Mouse (Mus musculus) layer of hippocampus, postnatal 14 days (tissue): Measurements from ENCODE around the gene Erv3. TPM values are rescaled to one million over a fixed set of nuclear protein-coding genes. Genes with fewer than 3 reads are reported as not detected.

ENCODE experiments used
- DNase-seq, 2 experiments: peaks; one replicate each; pipeline ENCODE4 v3.0.0; 2021 to 2022; ENCODE audit warnings: low spot score in 2 of 2, mixed read lengths in 1 of 2
- long read RNA-seq, 2 experiments: library from polyadenylated mRNA; stranded (forward); transcript quantifications; one replicate each; pipeline ENCODE4 v2.0.0; 2021
- total RNA-seq, 2 experiments: library from RNA; stranded (reverse); gene quantifications; 2 replicates each; pipeline ENCODE4 v1.2.3; 2021

Erv3 gene
- under 1 TPM in 1 of 2 experiments, not detected in 1; 0.14 TPM for total RNA-seq
- long read RNA-seq, experiment 1: 0 reads
- long read RNA-seq, experiment 2, partial matches to known transcripts: 0 of 1 reads
- long read RNA-seq, experiment 2, other reads (novel, unspliced or antisense): 0 of 1 reads

DNA sequence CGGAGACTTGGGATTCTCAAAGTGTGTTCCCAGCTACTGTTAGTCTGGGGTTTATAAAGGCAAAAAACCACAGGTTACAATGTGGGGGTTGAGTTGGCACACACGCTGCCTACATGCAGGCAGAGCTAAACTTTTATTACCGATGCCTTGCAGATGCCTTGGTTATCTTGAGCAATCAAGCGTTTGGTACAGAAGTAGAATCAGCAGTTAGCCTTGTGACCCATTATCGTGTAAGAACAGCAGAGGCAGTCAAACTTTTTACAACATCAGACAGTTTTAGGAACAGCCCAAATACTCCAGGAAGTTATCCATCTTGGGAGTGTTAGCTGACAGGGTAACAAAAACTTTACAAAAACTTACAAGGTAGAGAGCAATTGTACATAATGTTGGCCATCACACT is at the start of gene Erv3:
Erv3 (minus strand) TSS at position 27 of the 400 bp plus-strand sequence.
- no peak for DNase-seq

DNA sequence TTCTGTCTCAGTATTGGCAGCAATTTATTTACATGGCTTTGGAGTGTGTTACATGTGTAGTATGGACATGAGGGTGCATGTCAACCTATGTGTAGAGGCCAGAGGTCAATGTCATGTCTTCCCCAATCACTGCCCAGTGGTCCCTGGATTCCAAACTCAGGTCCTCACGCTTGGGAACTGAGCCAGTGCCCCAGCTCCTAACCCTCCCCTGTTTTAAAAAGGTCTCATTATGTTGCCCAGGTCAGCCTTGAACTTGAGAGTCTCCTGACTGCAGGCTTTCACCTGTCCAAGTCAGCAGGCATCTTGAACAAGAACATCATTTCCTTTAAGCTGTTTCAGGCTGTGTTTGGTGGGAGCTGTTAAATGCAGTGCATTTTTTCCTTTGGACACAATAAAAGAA is 49.4 kb upstream of the Erv3 start:
- DNase-seq: no peak

DNA sequence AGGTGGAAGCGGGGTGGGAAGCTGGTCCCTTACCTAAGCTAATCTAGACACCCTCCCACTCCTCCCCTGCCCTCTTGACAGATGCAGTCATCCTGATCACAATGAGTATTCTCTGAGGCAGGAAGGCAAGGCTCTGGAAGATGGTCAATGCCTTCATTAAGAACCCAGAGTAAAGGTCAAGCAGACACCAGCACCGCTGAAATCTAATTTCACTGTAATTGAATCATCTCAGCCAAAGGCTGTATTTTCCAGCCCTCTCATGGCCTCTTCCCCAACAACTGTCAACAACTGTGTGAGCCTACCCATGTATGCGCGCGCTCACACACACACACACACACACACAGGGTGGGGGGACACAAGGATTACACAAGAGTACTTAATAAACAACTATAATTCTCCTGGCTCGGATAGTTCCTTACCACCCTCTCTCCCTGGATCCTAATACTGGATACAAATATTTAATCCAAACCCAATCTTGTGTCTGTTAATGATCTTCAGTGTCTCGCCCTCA is 48.9 kb upstream of the Erv3 start:
- no peak for DNase-seq

DNA sequence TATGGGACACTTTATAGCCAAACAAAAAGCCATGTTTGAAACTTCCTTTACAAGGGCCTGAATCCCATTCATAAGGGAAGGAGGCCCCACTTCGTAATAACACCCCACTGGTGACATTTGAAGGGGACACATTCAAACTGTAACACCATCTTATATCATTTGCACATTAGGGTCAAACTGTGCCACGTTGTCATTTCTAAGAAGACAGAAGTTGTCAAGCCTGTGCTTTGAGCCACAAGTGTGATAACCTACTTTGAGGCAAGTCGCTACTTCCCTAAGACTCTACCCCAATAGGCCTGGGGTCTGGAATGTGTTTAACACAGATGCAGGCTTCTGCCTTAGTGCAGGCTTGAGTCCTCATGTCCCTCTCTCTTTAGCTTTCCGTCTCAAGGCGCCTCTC is 47.8 kb upstream of the Erv3 start:
- DNase-seq: no peak

DNA sequence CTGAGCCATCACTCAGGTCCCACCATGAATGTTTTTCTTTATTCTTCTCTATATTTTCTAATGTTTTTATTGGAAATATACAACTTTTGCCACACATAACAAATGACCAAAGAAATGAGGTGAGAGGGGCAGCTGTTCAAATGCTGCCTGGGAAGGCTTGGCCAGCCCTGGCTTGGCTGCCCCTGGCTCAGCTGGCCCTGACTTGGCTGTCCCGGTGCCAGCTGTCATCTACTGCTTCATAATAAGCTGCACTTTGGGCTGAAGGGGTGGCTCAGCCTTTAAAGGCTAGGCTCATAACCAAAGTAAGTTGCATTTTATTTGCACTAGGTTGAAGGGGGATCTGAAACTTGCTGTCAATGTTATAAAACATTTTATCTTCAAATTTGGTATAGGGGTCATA is 47.3 kb upstream of the Erv3 start:
- DNase-seq: no peak

DNA sequence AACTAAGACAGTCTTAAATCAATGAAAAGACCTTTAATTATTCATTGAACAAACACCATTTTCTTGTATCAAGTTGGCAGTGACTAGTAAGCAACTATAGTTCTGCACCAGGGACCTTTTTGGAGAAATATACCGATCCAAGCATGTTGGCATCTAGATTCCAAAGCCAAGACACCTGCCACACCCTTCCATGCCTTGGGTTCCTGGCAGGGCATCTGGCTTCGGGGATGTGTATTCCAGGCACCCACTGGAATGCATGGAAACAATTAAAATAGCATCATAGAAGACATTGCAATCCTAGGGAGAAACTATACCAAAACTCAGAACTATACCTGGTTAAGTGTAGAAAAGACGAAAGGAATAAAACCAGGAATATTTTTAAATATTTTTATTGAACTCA is 46.7 kb upstream of the Erv3 start:
- no peak for DNase-seq

DNA sequence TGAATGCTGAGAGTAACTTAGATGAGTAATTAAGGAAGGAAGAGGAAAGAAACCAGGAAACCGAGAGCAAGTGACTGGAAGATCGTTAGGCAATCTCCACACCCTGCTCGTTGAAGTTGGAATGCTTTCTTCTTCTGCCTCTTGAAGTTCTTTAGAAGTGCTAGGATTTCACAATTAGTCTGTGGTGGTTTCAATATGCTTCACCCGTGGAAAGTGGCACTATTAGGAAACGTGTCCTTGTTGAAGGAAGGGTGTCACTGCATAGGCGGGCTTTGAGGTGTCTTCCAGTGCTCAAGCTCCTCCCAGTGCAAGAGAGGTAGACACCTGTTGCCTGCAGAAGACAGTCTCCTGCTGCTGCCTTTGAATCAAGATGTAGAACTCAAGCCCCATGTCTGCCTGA is 46.2 kb upstream of the Erv3 start:
- no peak for DNase-seq

DNA sequence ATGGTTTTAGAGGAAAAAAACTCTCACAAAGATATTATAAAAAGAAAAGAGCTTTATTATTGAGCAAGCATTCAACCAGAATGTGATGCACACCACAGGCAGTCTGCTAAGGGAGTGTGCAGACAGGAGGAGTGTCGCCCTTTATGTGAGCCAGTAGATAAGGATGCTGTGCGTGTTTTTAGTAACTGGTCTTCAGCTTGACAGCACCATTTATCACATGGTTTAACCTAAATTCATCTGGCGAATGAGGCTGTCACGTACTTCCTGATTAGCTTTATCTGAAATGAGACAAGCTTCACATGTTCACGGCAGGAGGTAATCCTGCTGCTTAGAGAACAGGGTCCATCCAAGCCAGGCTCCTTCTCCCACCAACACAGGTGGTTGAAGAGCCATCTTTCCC is 45.5 kb upstream of the Erv3 start:
- no peak for DNase-seq

DNA sequence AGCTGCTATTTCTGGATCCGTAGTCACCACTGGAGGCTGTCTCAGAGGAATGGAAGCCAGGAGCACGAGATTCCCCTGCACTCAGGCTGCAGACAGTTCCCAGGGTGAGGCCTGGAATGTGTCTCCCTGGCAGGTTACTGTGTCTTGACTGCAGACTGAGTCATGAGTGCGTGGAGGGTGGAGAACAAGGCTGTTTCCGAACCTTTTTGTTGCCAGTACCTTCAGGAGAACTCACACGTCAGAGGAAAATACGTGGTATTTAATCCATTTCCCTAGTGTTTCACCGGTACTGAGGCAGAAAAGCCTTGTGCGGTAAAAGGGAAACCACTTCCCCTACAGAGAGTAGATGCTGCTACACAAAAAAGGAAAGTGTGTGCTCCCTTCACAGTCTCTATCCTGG is 43.3 kb upstream of the Erv3 start:
- DNase-seq: no peak

DNA sequence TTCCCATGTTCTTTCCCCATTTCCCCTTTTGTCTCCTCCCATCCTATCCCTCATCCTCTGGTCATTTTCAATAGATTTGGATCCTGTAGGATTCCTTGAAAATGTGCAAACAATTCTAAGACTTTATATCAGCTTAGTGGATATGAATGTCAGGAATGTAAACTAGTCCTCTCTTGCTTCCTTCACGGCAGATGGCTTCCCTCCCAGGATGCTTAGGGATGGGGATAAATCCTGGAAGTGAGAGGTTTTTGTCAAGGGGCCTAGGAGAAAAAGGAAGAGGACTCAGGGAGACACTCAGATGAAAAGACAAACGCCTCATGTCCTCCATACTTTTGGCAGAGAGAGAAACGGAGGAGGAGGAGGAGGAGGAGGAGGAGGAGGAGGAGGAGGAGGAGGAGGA is 42.9 kb upstream of the Erv3 start:
- DNase-seq: no peak

DNA sequence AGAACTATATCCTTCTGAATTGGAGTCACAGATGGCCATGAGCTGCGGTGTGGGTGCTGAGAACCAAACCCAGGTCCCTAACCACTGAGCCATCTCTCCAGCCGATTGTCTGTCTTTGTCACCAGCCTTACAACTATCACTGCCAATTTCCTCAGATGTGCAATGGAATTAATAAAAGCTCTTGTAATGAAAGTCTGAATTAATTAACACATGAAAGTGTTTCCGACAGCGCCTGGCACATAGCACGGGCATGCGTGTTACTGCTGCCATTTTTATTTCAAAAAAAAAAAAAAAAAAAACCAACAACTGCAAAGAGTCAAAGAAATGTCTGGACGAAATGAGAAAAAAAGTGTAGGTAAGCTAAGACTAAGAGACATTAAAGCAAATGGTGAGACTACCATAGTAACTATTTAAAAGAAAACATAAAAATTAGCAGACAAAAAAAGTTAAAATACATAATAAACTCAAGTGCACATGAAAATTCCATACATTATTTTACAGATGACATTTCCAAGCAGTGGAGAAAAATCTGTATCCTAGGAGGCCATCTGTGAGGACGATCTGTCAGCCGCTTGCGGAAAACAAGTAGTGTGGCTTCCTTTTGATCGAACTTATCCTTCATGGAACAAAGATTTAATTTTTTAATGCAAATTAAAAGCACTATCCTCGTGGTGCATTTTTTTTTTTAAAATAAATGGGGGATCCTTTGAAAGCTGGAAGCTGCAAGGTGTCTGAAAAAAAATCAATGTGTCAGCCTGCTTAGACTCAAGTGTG is 38.0 kb upstream of the Erv3 start:
- no peak for DNase-seq

DNA sequence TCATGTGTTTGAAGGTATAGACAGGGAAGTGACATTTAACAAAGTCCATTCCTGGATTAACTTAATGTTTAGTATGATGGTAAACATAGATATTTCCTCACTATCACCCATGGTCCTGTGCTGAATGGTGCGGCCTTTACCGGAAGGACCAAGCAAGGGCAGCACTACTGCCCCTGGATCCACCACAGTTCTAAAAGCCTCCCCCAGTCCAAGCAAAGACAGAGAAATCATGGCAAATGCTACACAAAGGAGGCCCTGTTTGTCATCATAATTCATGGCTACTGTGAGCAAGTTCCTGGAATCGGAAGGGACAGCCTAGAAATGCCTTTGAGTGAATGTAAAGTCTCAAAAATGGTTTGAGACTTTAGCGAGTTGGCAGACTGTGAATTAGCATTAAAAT is 36.5 kb upstream of the Erv3 start:
- DNase-seq: no peak

DNA sequence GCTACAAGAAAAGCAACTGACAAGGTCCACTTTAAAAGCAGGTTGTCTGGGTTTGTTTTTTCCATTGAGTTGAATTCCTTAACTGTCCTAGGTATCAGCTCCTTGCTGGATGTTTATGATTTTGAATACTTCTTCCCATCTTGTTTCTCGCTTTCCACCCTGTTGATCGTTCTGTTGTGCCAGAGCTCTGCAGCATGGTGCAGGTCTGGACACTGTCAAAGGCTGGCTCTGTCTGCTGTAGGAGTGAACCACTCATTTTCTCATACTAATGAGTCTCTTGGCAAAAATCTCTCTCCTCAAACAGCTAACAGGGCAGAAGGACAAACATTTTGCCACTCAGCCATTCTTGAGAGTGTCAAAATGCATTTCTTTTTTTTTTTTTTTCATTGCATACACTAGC is 35.6 kb upstream of the Erv3 start:
- DNase-seq: no peak

DNA sequence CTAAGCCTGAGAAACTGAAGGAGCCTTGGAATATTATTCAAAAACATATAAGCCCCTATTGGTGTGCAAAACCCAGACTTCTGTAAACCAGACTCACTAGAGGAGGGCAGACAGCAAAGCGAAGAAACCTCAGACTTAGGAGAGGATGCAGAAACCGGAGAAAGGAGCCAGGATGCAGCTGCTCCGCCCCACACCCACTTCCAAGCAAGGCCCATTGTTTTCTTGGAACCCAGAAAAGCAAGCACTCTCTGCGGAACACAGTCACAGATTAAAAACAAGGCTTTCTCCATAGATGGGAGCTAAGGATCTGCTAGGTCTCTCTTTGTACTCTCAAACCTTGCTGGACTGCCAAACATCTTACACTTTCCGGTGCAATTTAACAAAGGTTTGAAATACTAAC is 33.0 kb upstream of the Erv3 start:
- DNase-seq: no peak

DNA sequence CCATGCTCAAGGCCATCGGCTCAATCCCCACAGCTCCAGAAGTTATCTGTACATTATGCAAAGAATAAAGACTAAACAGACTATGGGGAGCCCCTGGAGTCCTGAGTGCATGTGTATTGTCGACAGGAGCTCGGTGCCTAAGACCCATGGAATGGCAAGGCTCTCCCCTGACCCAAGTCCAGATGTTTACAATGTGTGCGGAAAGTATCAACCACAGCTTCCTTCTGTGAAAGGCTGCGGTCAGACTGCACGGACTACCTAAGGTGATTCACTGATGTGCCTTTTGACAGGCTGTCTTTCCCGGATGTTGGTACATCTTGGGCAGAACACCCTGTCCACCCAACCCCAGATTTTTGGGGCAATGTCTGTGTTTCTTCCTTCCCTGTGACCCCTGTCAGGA is 28.7 kb upstream of the Erv3 start:
- no peak for DNase-seq

DNA sequence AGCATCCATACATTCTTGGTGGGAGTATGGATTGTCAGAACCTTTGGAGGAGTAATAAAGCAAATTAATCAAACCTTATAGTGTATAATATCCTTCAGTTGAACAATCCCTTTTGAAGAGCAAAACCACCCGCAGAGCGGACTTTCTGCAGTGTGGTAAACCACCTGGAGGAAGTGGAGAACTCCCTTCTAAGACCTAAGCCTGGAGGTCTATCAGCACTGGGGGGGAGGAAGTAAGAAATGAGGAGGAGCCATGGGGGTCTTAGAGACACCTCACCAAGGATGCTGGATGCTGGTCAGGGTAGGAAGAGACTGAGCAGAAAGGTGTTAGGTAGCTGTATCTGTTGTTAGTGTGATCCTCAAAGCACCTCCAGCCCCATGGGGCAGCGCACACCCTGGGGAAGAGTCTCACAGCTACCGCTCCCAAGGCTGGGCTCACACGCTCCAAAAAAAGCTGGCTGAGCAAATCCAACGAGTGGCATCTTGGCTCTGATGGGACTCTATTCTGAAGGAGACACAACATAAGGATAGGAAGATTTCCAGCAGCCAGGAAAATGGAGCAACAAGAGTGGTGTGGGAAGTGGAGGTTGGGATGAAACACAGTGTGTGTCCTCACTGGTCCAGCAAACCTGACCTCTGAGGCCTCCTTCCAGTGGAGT is 27.1 kb upstream of the Erv3 start:
- no peak for DNase-seq

DNA sequence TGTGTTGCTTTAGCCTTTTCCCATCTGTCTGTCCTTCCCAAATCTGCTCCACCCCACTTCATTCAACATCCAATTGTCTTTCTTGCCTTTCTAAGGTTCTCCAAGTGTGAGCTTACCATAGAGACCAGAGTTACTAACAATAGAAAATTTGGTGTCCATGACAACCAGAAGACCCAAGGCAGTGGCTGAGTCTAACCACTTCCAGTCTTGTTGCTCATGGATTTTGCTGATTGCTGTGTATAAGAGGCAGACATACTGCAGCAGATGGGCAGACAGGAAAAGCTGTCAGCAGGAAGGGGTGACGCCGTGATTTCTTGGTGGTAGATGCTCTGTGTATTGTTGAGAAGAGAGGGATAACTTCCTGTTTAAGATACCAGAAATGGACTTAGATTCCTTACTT is 23.6 kb upstream of the Erv3 start:
- DNase-seq: peak in 1 of 2 experiments; percentile 68

DNA sequence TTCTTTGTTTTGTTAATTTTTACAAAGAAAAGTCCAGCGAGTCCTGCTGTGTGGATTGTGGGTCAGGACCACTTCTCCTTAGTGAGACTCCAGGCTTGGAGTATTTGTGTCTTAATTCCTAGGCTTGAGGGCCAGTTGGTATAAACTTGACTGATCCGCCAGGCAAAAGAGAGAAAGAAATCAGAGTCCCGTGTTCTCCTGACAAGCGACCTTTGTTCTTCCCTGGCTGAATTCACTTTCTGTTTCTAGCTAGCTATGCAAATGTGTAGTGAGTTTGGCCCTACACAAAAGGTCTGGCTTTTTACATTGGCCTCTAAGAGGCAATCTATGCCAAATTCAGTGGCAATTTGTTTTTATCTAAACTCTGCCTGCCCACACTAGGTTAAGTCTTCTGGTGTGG is 22.2 kb upstream of the Erv3 start:
- DNase-seq: no peak

DNA sequence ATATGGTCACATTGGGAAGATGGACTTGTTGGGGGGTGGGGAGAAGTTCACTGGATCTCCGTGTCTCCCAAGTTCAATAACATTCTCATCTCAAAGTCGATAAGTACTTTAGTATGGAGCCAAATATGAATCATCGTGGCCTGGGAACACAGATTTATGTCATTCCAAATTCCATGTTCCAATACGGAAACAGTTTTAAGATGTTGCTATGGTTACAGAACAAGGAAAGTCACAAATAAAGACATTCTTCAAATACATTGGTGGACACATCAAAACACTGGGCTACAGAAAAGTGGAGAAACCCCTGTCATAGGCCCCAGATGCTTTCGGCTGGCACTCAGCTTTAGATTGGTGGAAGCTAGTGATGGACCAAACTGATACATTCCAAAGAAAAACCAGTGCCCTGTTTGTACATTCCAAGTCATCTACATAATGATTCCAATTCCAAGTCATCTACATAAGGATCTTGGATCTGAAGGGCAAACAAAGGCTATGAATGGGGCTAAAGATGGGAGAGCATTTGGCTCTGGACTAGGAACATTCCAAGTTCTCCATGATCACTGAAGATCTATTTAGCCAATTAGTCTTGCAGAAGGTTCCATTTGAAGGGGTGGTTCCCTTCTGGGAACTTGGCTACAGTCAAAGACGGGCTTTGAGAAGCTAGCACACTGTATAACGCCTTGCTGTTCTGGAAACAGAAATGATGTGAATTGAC is 17.2 kb upstream of the Erv3 start:
- no peak for DNase-seq

DNA sequence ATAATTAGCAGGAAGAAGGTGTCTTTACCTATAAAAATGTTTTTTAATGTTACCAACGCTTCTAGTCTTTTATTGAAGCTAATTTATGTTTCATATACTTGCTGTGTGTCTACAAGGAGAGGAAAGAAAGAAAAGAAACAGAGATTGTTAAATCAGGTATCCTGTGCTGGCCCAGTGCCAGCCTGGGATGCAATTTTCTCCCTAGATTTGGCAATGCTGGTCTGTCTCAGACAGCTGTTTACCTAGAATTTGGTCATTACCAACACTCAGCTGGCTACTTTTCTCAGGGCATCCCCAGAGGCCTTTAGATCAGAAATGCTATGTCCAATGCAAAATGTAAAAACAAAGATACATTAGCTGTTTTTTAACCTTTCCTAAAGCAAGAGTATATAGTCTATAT is 13.8 kb upstream of the Erv3 start:
- no peak for DNase-seq

DNA sequence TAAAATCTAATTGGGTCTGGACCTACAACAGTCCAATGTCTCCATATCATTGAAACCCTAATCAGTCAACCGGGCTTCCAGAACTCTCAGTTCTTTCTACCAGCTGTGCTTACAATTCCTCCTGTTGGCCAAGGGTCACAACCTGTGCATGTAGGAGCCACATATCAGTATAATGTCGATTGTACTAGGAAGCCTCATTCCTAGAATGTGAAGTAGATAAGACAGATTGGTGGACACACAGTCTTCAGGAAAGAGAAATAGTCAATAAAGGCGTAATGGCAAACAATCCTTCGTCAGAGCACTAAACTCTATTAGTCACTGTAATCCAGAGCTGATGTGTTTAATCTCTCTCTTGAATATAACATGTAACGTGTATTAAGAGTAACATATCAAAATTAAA is 9.4 kb upstream of the Erv3 start:
- no peak for DNase-seq

DNA sequence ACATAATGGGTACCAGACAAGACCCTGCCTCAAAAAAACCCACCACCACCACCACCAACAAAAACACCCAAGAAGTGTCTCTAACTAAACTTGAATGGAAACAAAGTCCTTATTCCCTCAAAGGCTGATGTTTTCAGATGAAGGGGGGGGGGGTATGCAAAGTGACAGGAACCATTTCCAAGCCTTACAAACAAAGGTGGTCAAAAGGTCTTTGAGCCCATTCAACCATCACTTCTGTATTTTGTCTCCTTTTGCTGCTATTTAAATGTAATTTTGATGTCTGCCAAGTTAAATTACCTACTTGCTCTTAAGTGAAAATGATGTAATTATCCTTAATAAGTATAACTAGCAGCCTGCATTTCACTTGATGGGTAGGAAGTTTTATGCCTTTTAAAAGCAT is 7.1 kb upstream of the Erv3 start:
- no peak for DNase-seq
